Mouse (Mus musculus): Measurements from ENCODE around the gene Scn8a. TPM values are rescaled to one million over a fixed set of nuclear protein-coding genes. Genes with fewer than 3 reads are reported as not detected.
A peak's percentile ranks its signal among the peaks of the same experiment; 100 is the strongest.

Scn8a gene
- total and polyA plus RNA-seq, 3 experiments: 0.02 TPM; not detected in 2

DNA sequence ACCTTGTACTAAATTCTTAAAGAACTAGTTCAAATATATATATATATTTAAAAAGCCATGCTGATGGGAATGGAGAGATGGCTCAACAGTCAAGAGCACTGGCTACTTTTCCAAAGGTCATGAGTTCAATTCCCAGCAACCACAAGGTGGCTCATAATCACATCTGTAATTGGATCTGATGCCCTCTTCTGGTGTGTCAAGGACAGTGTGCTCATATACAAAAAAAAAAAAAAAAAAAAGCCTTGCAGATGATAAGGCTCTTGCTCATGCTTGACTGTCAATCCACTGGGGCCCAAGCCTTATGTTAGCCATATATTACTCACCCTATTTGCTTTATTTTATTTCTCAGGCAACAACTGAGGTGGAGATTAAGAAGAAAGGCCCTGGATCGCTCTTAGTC, 132.0 kb downstream of the Scn8a start:
- WGBS: 98% methylated on average over 1 of the region's 1 CpGs
- H3K4me3 ChIP-seq: no peak overlapping the region
- no peaks in the 10 kb centered on the region for H3K79me2 ChIP-seq (replicated peaks; ENCODE audit: control insufficient read depth, insufficient read depth, low read length)
- TF ChIP-seq EP300 (IDR thresholded peaks at IDR 0.05; ENCODE audit: insufficient read depth, low read depth, low read length): no peak
- TF ChIP-seq CTCF (IDR thresholded peaks at IDR 0.05): no peak
- no peak for TF ChIP-seq POLR2A (IDR thresholded peaks at IDR 0.05; ENCODE audit: insufficient read depth, low read depth, low read length)
- no peaks in the 10 kb centered on the region for H3K27me3 ChIP-seq (ENCODE audit: control insufficient read depth, insufficient read depth, low read length)
- H3K4me1 ChIP-seq (ENCODE audit: control insufficient read depth, insufficient read depth, low read length): no peaks in the 10 kb centered on the region
- no peak overlapping the region for H3K9ac ChIP-seq (ENCODE audit: low read depth, low read length)
- no peak overlapping the region for H3K27ac ChIP-seq
- intact Hi-C loops (cut with DNase I): no loop called here
- H3K36me3 ChIP-seq (ENCODE audit: control insufficient read depth, insufficient read depth, low read length): no peaks in the 10 kb centered on the region
- DNase-seq: no peak

DNA sequence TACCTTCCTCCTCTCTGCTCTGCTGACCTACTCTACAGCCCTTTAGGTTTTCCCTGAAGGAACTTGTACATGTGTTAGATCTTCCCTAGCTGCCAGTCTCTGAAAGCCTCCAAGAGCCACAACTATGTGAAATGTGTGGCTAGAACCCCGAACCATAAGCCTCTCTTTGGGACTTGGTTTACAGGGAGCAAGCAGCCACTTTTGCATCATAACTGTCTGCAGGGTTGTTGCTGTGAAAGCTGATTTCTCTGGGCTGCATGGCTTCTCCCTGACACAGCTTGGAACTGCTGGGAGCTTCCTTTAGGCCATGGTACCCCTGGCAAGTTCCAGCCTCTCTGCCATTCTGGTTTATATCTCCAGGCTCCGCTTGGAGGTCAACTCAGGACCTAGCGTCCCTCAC, 132.8 kb downstream of the Scn8a start:
- no peak overlapping the region for H3K4me3 ChIP-seq
- WGBS: 90% methylated on average over 3 of the region's 3 CpGs
- intact Hi-C loops (cut with DNase I): no loop called here
- no peaks in the 10 kb centered on the region for H3K36me3 ChIP-seq (ENCODE audit: control insufficient read depth, insufficient read depth, low read length)
- TF ChIP-seq CTCF (IDR thresholded peaks at IDR 0.05): no peak
- no peak for TF ChIP-seq POLR2A (IDR thresholded peaks at IDR 0.05; ENCODE audit: insufficient read depth, low read depth, low read length)
- no peak for TF ChIP-seq EP300 (IDR thresholded peaks at IDR 0.05; ENCODE audit: insufficient read depth, low read depth, low read length)
- no peak for DNase-seq
- no peaks in the 10 kb centered on the region for H3K79me2 ChIP-seq (replicated peaks; ENCODE audit: control insufficient read depth, insufficient read depth, low read length)
- H3K27me3 ChIP-seq (ENCODE audit: control insufficient read depth, insufficient read depth, low read length): no peaks in the 10 kb centered on the region
- peaks cover 2% of the 10 kb centered on the region; the same call in 1 of the 2 replicates for H3K4me1 ChIP-seq (ENCODE audit: control insufficient read depth, insufficient read depth, low read length)
- H3K9ac ChIP-seq (ENCODE audit: low read depth, low read length): no peak overlapping the region
- no peak overlapping the region for H3K27ac ChIP-seq

DNA sequence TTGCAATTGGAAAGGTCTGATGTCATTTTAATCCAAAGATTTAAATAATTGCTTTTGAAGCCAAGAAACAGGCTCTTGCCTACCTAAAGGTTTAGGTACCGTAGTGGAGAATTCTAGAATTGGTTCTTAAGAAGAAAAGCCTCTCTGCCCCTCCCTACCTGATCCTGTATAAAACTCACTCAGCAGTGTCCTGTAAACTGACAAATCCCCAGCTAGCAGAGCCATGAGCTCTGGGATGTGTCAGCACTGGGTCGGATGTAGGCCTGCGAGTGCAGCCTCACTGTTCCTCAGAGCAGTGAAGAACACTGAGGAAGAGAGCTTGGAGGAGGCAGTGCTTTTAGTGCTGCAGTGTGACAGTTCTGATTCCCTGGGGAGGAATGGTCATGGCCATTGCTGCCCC, 134.9 kb downstream of the Scn8a start:
- Histone ChIP-seq H3K36me3 (ENCODE audit: control insufficient read depth, insufficient read depth, low read length) (no peaks in the 10 kb centered on the region), H3K4me1 (ENCODE audit: control insufficient read depth, insufficient read depth, low read length) (peaks cover 2% of the 10 kb centered on the region; the same call in 1 of the 2 replicates), H3K79me2 (replicated peaks; ENCODE audit: control insufficient read depth, insufficient read depth, low read length) (no peaks in the 10 kb centered on the region), H3K27me3 (ENCODE audit: control insufficient read depth, insufficient read depth, low read length) (no peaks in the 10 kb centered on the region), H3K9ac (ENCODE audit: low read depth, low read length) (no peak overlapping the region), H3K27ac (no peak overlapping the region), H3K4me3 (no peak overlapping the region)
- DNase-seq: no peak
- TF ChIP-seq EP300 (IDR thresholded peaks at IDR 0.05; ENCODE audit: insufficient read depth, low read depth, low read length) (no peak), CTCF (IDR thresholded peaks at IDR 0.05) (no peak), POLR2A (IDR thresholded peaks at IDR 0.05; ENCODE audit: insufficient read depth, low read depth, low read length) (no peak)
- WGBS: 65% methylated on average over 3 of the region's 3 CpGs
- intact Hi-C loops (cut with DNase I): no loop called here

DNA sequence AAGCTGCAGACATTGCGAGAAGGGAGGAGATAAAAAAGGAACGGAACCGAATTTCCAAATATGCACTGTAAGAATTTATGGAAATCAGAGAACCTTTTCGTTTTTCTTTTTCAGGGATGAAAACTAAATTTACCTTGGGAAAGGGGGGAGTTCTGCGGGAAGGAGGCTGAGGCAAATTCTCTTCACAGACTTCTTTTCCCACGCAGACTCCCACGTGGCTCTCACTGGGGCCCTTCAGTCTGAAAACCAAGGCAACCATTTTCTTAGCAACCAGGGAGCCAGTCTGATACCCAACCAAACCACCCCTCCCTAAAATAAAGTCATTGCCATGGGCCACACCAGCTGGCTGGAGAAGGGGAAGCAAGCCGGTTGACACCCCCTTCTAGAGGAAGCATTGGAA, 136.1 kb downstream of the Scn8a start:
- intact Hi-C loops (cut with DNase I): no loop called here

DNA sequence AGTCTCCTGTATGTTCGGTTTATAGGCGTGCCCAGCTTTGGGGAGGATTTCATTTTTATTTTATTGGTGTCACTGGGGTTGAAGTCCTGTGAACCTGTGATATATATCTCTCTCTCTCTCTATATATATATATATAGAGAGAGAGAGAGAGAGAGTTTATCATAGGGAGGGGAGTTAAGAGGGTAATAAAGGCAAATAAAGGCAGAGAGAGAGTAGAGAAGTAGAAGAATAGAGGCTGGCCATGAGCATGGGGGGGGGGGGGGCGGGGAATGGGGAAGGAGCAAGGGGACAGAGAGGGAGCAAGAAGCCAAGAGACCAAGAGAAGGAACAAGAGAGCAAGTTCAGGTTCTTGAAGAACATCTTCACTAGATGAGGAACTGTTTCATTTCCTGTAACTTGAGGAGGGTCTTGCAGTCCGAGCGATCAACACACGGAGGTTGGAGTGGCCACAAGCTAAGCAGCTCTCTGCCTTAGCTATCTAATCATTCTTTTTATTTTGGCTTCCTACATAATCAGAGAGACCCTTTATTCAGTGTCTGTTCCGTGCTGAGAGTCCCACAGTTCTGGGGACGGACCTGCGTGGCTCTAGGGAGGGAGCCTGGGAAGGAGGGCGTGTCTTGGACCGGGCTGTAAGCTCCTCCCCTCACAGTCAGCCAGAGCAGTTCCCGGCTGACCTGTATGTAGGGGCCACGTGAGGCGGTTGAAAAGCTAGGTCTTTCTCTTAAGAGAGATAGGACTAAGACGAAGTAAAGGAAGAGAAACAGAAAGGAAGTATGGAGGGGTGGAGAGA, 136.8 kb downstream of the Scn8a start:
- Histone ChIP-seq H3K4me3 (peak overlapping the region; percentile 29), H3K36me3 (ENCODE audit: control insufficient read depth, insufficient read depth, low read length) (no peaks in the 10 kb centered on the region), H3K4me1 (ENCODE audit: control insufficient read depth, insufficient read depth, low read length) (peaks cover 2% of the 10 kb centered on the region; the same call in 1 of the 2 replicates), H3K79me2 (replicated peaks; ENCODE audit: control insufficient read depth, insufficient read depth, low read length) (no peaks in the 10 kb centered on the region), H3K9ac (ENCODE audit: low read depth, low read length) (0 out of 2 replicates have a peak overlapping the region, but pooled peaks have one; percentile 9), H3K27ac (no peak overlapping the region; the same call in 1 of the 2 replicates), H3K27me3 (ENCODE audit: control insufficient read depth, insufficient read depth, low read length) (no peaks in the 10 kb centered on the region)
- no peak for TF ChIP-seq CTCF (IDR thresholded peaks at IDR 0.05)
- TF ChIP-seq POLR2A (IDR thresholded peaks at IDR 0.05; ENCODE audit: insufficient read depth, low read depth, low read length): no peak
- no peak for TF ChIP-seq EP300 (IDR thresholded peaks at IDR 0.05; ENCODE audit: insufficient read depth, low read depth, low read length)
- intact Hi-C loops (cut with DNase I): no loop called here
- DNase-seq: peak; percentile 60 to 68
- 14% methylated on average over 14 of the region's 15 CpGs for WGBS

More for the DNA sequence above, 136.1 kb downstream of the Scn8a start:
- no peaks in the 10 kb centered on the region for H3K27me3 ChIP-seq (ENCODE audit: control insufficient read depth, insufficient read depth, low read length)
- no peaks in the 10 kb centered on the region for H3K79me2 ChIP-seq (replicated peaks; ENCODE audit: control insufficient read depth, insufficient read depth, low read length)
- 83% methylated on average over 8 of the region's 8 CpGs for WGBS
- no peak for TF ChIP-seq CTCF (IDR thresholded peaks at IDR 0.05)
- TF ChIP-seq POLR2A (IDR thresholded peaks at IDR 0.05; ENCODE audit: insufficient read depth, low read depth, low read length): no peak
- no peak for TF ChIP-seq EP300 (IDR thresholded peaks at IDR 0.05; ENCODE audit: insufficient read depth, low read depth, low read length)
- no peak overlapping the region for H3K27ac ChIP-seq
- H3K36me3 ChIP-seq (ENCODE audit: control insufficient read depth, insufficient read depth, low read length): no peaks in the 10 kb centered on the region
- H3K4me1 ChIP-seq (ENCODE audit: control insufficient read depth, insufficient read depth, low read length): peaks cover 2% of the 10 kb centered on the region; the same call in 1 of the 2 replicates
- DNase-seq: no peak
- H3K9ac ChIP-seq (ENCODE audit: low read depth, low read length): no peak overlapping the region
- H3K4me3 ChIP-seq: no peak overlapping the region

DNA sequence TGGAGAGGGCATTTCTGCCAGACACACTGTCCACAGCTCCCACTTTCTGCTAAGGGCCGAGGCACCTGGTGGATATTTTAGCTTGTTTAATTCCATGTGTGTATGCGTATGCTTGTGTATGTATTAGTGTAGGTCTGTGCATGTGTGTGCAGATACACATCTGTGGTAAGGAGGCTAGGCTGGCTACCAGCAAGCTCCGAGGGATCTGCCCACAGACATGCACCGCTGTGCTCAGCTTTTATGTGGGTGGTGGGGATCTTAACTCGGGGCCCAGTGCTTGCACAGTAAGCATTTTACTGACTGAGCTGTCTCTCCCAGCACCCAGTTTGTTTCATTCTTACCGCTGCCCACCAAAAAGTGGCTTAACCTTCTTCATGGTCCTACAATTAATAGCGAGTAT, 137.6 kb downstream of the Scn8a start:
- Histone ChIP-seq H3K79me2 (replicated peaks; ENCODE audit: control insufficient read depth, insufficient read depth, low read length) (no peaks in the 10 kb centered on the region), H3K4me1 (ENCODE audit: control insufficient read depth, insufficient read depth, low read length) (peaks cover 2% of the 10 kb centered on the region; the same call in 1 of the 2 replicates), H3K4me3 (no peak overlapping the region), H3K36me3 (ENCODE audit: control insufficient read depth, insufficient read depth, low read length) (no peaks in the 10 kb centered on the region), H3K9ac (ENCODE audit: low read depth, low read length) (no peak overlapping the region), H3K27me3 (ENCODE audit: control insufficient read depth, insufficient read depth, low read length) (no peaks in the 10 kb centered on the region), H3K27ac (no peak overlapping the region)
- TF ChIP-seq CTCF (IDR thresholded peaks at IDR 0.05): no peak
- TF ChIP-seq EP300 (IDR thresholded peaks at IDR 0.05; ENCODE audit: insufficient read depth, low read depth, low read length): no peak
- TF ChIP-seq POLR2A (IDR thresholded peaks at IDR 0.05; ENCODE audit: insufficient read depth, low read depth, low read length): no peak
- WGBS: 73% methylated on average over 7 of the region's 7 CpGs
- DNase-seq: no peak
- intact Hi-C loops (cut with DNase I): no loop called here

Data from heart, adult 2 months (tissue).